Mouse (Mus musculus) stomach, postnatal 0 days (tissue): ENCODE measurements at regions not wholly inside any gene's neighbourhood (a gene's known extent, or its start where the extent isn't known, plus 50 kb on each side); places are given as distances from the start of the nearest gene placed in this dataset.
A peak's percentile ranks its signal among the peaks of the same experiment; 100 is the strongest.

Source experiments
- ATAC-seq: fragments of 200-750 bp; cut with Nextera tagmentation; 2 replicates; pipeline ENCODE4 v1.8.0; 2017; ENCODE audit not compliant: low FRiP score, low TSS enrichment
- DNase-seq: peaks from one replicate; pipeline ENCODE4 v3.0.0-alpha.2; 2016; ENCODE audit warnings: low spot score
- H3K27ac ChIP-seq: fragments of 300-500 bp; sonication (generic); replicated peaks from 2 replicates; pipeline ENCODE4 v1.5.1; 2014; ENCODE audit warnings: mild to moderate bottlenecking, control low read depth
- H3K27me3 ChIP-seq: fragments of 300-500 bp; sonication (generic); 2 replicates; pipeline ENCODE4 v1.6.1; 2014; ENCODE audit warnings: low read length; ENCODE audit not compliant: control insufficient read depth, insufficient read depth
- H3K36me3 ChIP-seq: fragments of 300-500 bp; sonication (generic); 2 replicates; pipeline ENCODE4 v1.6.1; 2014; ENCODE audit warnings: low read length, mixed read lengths; ENCODE audit not compliant: control insufficient read depth, insufficient read depth
- H3K4me1 ChIP-seq: fragments of 300-500 bp; sonication (generic); replicated peaks from 2 replicates; pipeline ENCODE4 v1.6.1; 2014; ENCODE audit warnings: antibody characterized with exemption; ENCODE audit not compliant: control insufficient read depth, insufficient read depth
- H3K4me2 ChIP-seq: fragments of 300-500 bp; sonication (generic); replicated peaks from 2 replicates; pipeline ENCODE4 v1.6.1; 2014; ENCODE audit warnings: low read depth, mild to moderate bottlenecking, control low read depth, moderate library complexity
- H3K4me3 ChIP-seq: fragments of 300-500 bp; sonication (generic); 2 replicates; pipeline ENCODE4 v1.5.1; 2014; ENCODE audit warnings: low read depth, low read length, control low read depth
- H3K9ac ChIP-seq: fragments of 300-500 bp; sonication (generic); 2 replicates; pipeline ENCODE4 v1.6.1; 2014; ENCODE audit warnings: mild to moderate bottlenecking, low read length, control low read depth, mixed read lengths
- H3K9me3 ChIP-seq: fragments of 300-500 bp; sonication (generic); 2 replicates; pipeline ENCODE4 v1.6.1; 2016; ENCODE audit warnings: low read length; ENCODE audit not compliant: control insufficient read depth
- CTCF ChIP-seq: IDR thresholded peaks from 2 replicates; pipeline ENCODE4 v1.5.1; 2016; ENCODE audit warnings: antibody characterized with exemption, low read depth, mild to moderate bottlenecking, moderate library complexity
- EP300 ChIP-seq: optimal IDR thresholded peaks from 2 replicates; pipeline ENCODE3; 2016; ENCODE audit warnings: antibody characterized with exemption
- WGBS: fragments of 180-500 bp; shearing (Covaris S2); extraction: QIAGEN DNeasy Blood & Tissue Kit; methylation state at CpG from one replicate; pipeline ENCODE4 v1.1.7; 2014; 5-methylcytosine and 5-hydroxymethylcytosine counted together

DNA sequence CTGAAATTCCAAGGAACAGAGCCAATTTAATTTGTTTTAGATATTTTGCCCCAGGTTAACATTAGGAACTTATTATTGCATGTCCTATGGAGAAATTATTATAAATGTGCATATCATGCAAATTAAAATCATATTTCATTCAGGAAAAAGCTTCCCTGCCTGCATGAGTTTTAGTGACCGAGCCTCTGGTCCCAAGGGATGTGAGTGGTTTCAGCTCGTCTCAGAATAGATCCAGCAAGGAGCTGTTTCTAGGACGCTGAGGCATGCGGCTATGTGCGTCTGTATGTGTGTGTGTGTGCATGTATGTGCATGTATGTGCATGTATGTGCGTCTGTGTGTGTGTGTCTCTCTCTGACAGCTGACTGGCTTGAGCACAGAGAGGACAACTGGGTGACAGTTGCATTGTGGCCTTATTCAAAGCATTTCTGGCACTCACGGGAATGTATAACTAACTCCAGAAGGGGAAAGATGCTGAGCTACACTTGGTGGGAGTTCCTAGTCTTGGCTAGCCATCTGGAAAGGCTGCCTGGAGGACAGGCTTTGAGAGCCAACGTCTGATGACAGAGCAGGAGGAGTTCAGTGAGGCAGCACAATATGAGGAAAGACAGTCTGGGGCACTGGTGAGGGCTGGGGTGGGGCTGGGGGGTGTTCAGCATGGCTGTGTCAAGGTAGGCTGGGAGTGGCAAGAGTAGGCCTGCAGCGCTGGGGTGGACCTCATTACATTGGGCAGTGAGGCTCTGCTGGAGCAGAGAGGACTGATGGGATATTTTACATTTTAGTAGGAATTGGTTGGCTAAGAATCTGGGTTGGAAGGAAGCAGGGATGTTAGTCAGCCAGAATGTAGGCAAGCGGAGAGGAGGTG lies 75.8 kb downstream of the Rpl14 start:
- WGBS: 77% methylated on average over 10 of the region's 10 CpGs
- Histone ChIP-seq H3K4me1 (no peaks in the 10 kb centered on the region), H3K4me3 (no peak overlapping the region), H3K4me2 (no peak overlapping the region), H3K36me3 (no peaks in the 10 kb centered on the region), H3K27me3 (no peaks in the 10 kb centered on the region), H3K9ac (no peak overlapping the region), H3K9me3 (no peaks in the 10 kb centered on the region; the same call in 1 of the 2 replicates), H3K27ac (no peak overlapping the region)
- ATAC-seq (no peak), DNase-seq (no peak)
- no peak for TF ChIP-seq EP300
- no peak for TF ChIP-seq CTCF

DNA sequence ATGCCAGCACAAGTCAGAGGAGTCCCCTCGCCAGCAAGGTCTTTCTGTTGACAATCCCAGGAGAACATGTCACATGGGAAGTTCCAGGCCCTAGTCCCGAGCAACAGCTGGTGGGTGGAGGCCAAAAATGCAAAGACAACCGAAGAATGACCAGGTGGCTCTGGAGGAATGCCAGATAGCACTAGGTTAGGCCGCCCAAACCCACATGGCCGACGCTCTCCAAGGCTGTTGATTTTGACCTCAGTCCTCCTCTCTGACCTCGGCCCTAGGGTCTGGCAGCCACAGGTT lies 76.4 kb downstream of the Rpl14 start:
- TF ChIP-seq CTCF: no peak
- no peak for TF ChIP-seq EP300
- Histone ChIP-seq H3K9ac (no peak overlapping the region), H3K4me2 (no peak overlapping the region), H3K4me3 (no peak overlapping the region), H3K27me3 (no peaks in the 10 kb centered on the region), H3K36me3 (no peaks in the 10 kb centered on the region), H3K9me3 (no peaks in the 10 kb centered on the region; the same call in 1 of the 2 replicates), H3K27ac (no peak overlapping the region), H3K4me1 (no peaks in the 10 kb centered on the region)
- ATAC-seq (no peak), DNase-seq (no peak)
- 64% methylated on average over 7 of the region's 7 CpGs for WGBS

DNA sequence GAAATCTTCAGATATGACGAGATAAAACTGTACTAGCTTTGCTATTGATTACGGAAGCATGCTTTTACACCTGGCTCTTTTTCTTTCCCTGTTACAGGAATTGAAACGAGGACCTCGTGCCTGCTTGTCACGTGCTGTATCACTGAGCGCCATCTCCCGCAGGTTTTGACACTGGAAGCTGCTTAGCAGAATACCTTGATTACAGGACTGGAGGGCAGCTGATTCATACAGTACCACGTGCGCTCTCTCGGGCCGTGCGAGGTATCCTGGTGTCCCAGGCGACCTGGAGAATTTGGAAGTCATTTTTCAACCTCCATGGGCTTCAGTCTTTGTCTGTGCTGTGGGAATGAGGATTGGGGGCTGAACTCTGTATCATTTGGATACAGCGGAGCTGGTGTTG lies 81.5 kb downstream of the Rpl14 start:
- Histone ChIP-seq H3K27me3 (no peaks in the 10 kb centered on the region), H3K36me3 (no peaks in the 10 kb centered on the region), H3K9me3 (no peaks in the 10 kb centered on the region; the same call in 1 of the 2 replicates), H3K9ac (no peak overlapping the region), H3K4me3 (no peak overlapping the region), H3K27ac (no peak overlapping the region), H3K4me1 (0 out of 2 replicates have a peak, but pooled peaks cover under 1% of the 10 kb centered on the region), H3K4me2 (no peak overlapping the region)
- 72% methylated on average over 14 of the region's 14 CpGs for WGBS
- DNase-seq (no peak), ATAC-seq (no peak)
- TF ChIP-seq EP300: no peak
- no peak for TF ChIP-seq CTCF

DNA sequence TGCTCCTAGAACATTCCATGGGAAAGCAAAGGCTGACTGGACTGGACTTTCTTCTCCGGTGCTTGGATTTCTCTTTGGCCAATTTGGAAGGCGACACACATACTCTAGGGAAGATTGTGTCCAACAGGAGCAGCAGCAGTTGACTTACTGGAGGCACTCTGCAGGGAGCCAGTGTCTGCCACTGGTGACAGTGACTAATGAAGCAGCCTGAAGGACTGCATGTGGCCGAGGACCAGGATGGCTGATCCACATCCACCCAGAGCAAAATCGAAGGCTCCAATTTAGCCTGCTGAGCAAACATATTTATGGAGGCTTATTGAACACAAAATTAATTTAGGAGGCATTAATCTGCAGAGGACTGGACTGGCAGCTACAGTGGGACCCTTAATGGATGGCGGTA lies 81.9 kb downstream of the Rpl14 start:
- Histone ChIP-seq H3K9me3 (no peaks in the 10 kb centered on the region; the same call in 1 of the 2 replicates), H3K27ac (no peak overlapping the region), H3K4me2 (no peak overlapping the region), H3K4me3 (no peak overlapping the region), H3K4me1 (0 out of 2 replicates have a peak, but pooled peaks cover 2% of the 10 kb centered on the region), H3K9ac (no peak overlapping the region), H3K27me3 (no peaks in the 10 kb centered on the region), H3K36me3 (no peaks in the 10 kb centered on the region)
- WGBS: 57% methylated on average over 5 of the region's 5 CpGs
- TF ChIP-seq CTCF (no peak), EP300 (no peak)
- ATAC-seq: no peak
- DNase-seq: no peak

DNA sequence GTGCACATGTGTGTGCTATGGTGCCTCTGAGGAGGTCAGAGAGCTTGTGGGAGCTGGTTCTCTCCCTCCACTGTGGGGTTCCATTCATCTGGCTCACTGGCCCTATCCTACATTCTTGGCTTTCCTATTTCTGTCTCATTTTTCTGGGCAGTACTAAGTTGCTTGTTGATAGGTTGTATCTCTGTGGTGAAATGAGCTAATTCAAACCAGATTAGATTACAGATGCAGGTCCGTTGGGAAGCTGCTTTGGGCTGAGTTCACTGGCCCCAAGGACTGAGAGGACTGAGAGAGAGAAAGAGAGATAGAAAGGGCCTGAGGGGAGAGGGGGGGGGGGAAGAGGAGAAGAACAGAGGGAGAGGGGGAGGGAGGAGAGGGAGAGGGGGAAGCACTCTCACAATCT lies 83.5 kb downstream of the Rpl14 start:
- Histone ChIP-seq H3K27me3 (no peaks in the 10 kb centered on the region), H3K4me3 (no peak overlapping the region), H3K27ac (no peak overlapping the region), H3K4me2 (no peak overlapping the region), H3K9ac (no peak overlapping the region), H3K9me3 (no peaks in the 10 kb centered on the region; the same call in 1 of the 2 replicates), H3K36me3 (no peaks in the 10 kb centered on the region), H3K4me1 (0 out of 2 replicates have a peak, but pooled peaks cover 2% of the 10 kb centered on the region)
- ATAC-seq (no peak), DNase-seq (no peak)
- 27% methylated on average over 1 of the region's 1 CpGs for WGBS
- TF ChIP-seq CTCF: no peak
- no peak for TF ChIP-seq EP300

DNA sequence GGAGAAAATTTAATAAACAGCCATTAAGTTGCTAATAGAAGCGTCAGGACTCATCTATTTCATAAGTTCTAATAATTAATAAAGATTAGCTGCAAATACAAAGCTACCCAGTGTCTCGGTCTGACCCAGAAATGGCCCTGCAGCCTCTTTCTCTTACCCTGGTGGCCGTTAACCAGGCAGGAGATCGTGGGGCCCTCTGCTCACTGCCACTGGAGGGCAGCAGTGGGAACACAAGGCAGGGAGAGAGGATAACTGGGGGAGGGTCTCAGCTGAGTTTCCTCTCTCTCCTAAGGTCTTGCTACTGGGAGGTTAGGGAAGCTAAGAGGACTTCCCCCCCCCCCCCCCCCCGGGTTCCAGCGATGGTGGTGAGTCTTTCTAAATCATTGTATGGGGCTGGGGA lies 85.7 kb downstream of the Rpl14 start:
- Histone ChIP-seq H3K4me3 (no peak overlapping the region), H3K9ac (no peak overlapping the region), H3K36me3 (no peaks in the 10 kb centered on the region), H3K9me3 (no peaks in the 10 kb centered on the region), H3K4me1 (0 out of 2 replicates have a peak, but pooled peaks cover 2% of the 10 kb centered on the region), H3K27ac (no peak overlapping the region), H3K27me3 (no peaks in the 10 kb centered on the region), H3K4me2 (no peak overlapping the region)
- WGBS: 17% methylated on average over 6 of the region's 6 CpGs
- ATAC-seq (no peak), DNase-seq (peak; percentile 45)
- peak; percentile 79 for TF ChIP-seq CTCF
- no peak for TF ChIP-seq EP300
